Mouse (Mus musculus): Measurements from ENCODE around the gene Rnf4. TPM values are rescaled to one million over a fixed set of nuclear protein-coding genes. Genes with fewer than 3 reads are reported as not detected.

The Rnf4 gene
- total and polyA plus RNA-seq, 3 experiments: 150 to 184 TPM; not detected in 1

DNA sequence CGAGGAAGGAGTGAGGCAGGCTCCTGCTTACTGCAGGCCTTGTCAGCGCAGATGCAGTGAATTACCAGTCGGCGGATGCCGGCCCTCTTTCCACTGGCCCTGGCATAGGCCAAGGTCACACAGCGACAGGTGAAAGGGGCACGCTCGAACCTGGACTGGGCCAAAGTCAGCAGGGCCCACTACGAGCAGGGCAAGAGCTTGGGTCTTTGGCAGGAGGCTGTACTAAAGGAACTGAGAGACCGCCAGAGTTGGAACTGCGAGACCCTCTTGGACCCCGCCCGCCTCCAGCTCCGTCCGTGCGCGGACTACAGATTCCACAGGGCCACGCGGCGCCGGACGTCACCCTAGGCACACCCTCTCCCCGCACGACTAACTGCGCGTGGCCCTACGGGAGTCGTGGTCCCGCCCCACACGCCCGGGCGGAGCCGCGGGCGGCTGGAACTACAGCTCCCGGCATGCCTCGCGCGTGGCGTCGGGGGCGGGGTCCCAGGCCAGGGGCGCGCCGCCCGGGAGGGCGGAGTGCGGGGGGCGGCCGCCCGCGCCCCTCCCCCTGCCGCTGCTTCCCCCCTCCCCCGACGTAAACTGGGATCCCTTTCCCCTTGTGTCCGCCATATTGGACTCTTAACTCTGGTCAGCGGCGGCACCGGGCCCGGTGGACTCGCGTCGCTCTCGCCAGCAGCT, 33.4 kb downstream of the Rnf4 start, which contains the start of gene Fam193a (continued):
- peak; percentile 45; the same call in 1 of the 2 replicates for TF ChIP-seq CHD2 (IDR thresholded peaks at IDR 0.05; ENCODE audit: low read length)
- peak; percentile 77 for TF ChIP-seq ELF1 (IDR thresholded peaks at IDR 0.05; ENCODE audit: low read depth, low read length)
- peak; percentile 75 for TF ChIP-seq SIN3A (IDR thresholded peaks at IDR 0.05; ENCODE audit: low read length)
- peak; percentile 97 for TF ChIP-seq KAT2A (conservative IDR thresholded peaks at IDR 0.05; ENCODE audit: low read depth, low read length)
- TF ChIP-seq MXI1 (IDR thresholded peaks at IDR 0.05; ENCODE audit: low read depth, low read length): peak; percentile 91
- no peak for TF ChIP-seq EP300 (IDR thresholded peaks at IDR 0.05; ENCODE audit: low read depth in 1 of 2, low read length in 2 of 2)
- peak; percentile 41; the same call in 1 of the 2 replicates for TF ChIP-seq TBP (IDR thresholded peaks at IDR 0.05; ENCODE audit: low read depth, low read length)
- no peak for TF ChIP-seq TAL1 (IDR thresholded peaks at IDR 0.05; ENCODE audit: low read length)
- TF ChIP-seq CHD1 (IDR thresholded peaks at IDR 0.05; ENCODE audit: low read depth, low read length): no peak
- TF ChIP-seq RAD21 (IDR thresholded peaks at IDR 0.05; ENCODE audit: low read depth, low read length): no peak
- TF ChIP-seq HCFC1 (IDR thresholded peaks at IDR 0.05; ENCODE audit: low read depth, low read length): peak; percentile 95
- TF ChIP-seq ZC3H11A (IDR thresholded peaks at IDR 0.05; ENCODE audit: low read depth, low read length): no peak
- 0 out of 2 replicates have a peak, but pooled peaks have one; percentile 39 for TF ChIP-seq ETS1 (IDR thresholded peaks at IDR 0.05; ENCODE audit: low read depth, low read length)

DNA sequence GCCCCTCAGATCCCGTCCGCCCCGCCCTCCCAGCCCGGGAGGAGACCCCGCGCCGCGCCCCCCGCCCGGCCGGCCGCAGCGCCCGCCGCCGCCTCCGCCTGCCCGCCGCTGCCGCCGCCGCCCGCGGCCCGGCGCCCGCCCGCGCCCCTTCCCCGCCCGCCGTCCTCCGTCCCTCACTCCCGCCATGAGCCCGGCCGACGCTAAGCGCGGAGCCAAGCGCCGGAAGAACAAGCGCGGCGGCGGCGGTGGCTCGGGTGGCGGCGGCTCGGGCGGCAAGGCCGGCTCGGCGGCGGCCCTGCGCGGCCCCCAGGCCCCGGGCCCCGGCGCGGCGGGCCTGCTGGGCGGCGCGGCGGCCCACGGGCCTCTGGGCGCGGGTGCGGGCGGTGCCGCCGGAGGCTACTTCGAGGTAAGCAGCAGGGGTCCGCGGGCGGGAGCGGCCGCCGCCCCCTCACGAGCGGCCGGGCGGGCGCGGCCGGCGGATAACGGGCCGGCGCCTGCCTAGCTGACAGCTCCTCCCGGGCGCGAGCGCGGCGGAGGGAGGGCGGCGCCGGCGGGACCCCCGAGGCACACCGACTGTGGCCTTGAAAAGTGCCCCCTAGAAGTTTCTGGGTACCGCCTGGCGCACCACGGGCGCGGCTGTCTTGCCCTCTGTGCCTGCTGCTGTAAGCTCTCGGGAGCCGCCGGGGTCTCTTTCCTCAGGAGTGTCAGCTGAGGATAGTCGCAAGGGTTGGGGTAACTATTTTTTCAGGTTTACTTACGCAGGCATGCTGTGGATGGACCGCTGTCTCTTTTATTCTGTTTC, 34.1 kb downstream of the Rnf4 start:
- peak overlapping the region; percentile 36; the same call in 1 of the 2 replicates for H3K27ac ChIP-seq (ENCODE audit: control insufficient read depth, low read depth, low read length)
- peaks cover 11 to 17% of the 10 kb centered on the region in 2 experiments for H3K4me1 ChIP-seq (ENCODE audit: control insufficient read depth in 1 of 2, insufficient read depth in 2 of 2, low read length in 2 of 2)
- no peaks in the 10 kb centered on the region for H3K9me3 ChIP-seq (replicated peaks; ENCODE audit: insufficient read depth, low read length)
- H3K4me3 ChIP-seq (ENCODE audit: control insufficient read depth in 1 of 2, insufficient read depth in 1 of 2, low read depth in 2 of 2, low read length in 2 of 2): peak overlapping the region; percentile 88 to 98
- peak; percentile 69 for DNase-seq (ENCODE audit: low read depth, low spot score)
- no peaks in the 10 kb centered on the region for H3K27me3 ChIP-seq (ENCODE audit: control insufficient read depth in 1 of 2, insufficient read depth in 2 of 2, low read length in 2 of 2)
- H3K79me2 ChIP-seq (ENCODE audit: control insufficient read depth, insufficient read depth, low read length, poor library complexity): peaks cover 48% of the 10 kb centered on the region
- peak overlapping the region; percentile 87 for H3K9ac ChIP-seq (ENCODE audit: control insufficient read depth, low read depth, low read length, poor library complexity, severe bottlenecking)
- peaks cover 3 to 28% of the 10 kb centered on the region in 2 experiments; a peak in 3 of 4 replicates for H3K36me3 ChIP-seq (ENCODE audit: control insufficient read depth in 1 of 2, insufficient read depth in 2 of 2, low read length in 2 of 2)
- TF ChIP-seq CTCF (IDR thresholded peaks at IDR 0.05 in 2 of 3, conservative IDR thresholded peaks at IDR 0.05 in 1 of 3; ENCODE audit: control insufficient read depth in 1 of 3, insufficient read depth in 1 of 3, low read depth in 2 of 3, low read length in 3 of 3, poor library complexity in 1 of 3, severe bottlenecking in 1 of 3) (no peak), HCFC1 (IDR thresholded peaks at IDR 0.05; ENCODE audit: low read depth, low read length) (peak; percentile 14; the same call in 1 of the 2 replicates), USF1 (IDR thresholded peaks at IDR 0.05; ENCODE audit: low read depth, low read length) (no peak), TAL1 (IDR thresholded peaks at IDR 0.05; ENCODE audit: low read length) (no peak), NELFE (IDR thresholded peaks at IDR 0.05; ENCODE audit: low read depth, low read length) (no peak), JUND (IDR thresholded peaks at IDR 0.05; ENCODE audit: low read depth, low read length) (no peak), ZNF384 (IDR thresholded peaks at IDR 0.05; ENCODE audit: low read depth, low read length) (no peak), SIN3A (IDR thresholded peaks at IDR 0.05; ENCODE audit: low read length) (peak; percentile 74), POLR2A (IDR thresholded peaks at IDR 0.05; ENCODE audit: control insufficient read depth in 1 of 2, insufficient read depth in 1 of 2, low read depth in 1 of 2, low read length in 2 of 2, poor library complexity in 1 of 2) (0 out of 4 replicates have a peak, but pooled peaks of 1 of the 2 experiments have one; percentile 34), MXI1 (IDR thresholded peaks at IDR 0.05; ENCODE audit: low read depth, low read length) (peak; percentile 42; the same call in 1 of the 2 replicates), ZC3H11A (IDR thresholded peaks at IDR 0.05; ENCODE audit: low read depth, low read length) (no peak), GATA1 (IDR thresholded peaks at IDR 0.05; ENCODE audit: low read depth, low read length) (no peak), MYC (IDR thresholded peaks at IDR 0.05; ENCODE audit: low read depth, low read length) (no peak), NRF1 (IDR thresholded peaks at IDR 0.05; ENCODE audit: insufficient read depth, low read depth, low read length, poor library complexity, severe bottlenecking) (no peak), TBP (IDR thresholded peaks at IDR 0.05; ENCODE audit: low read depth, low read length) (no peak), UBTF (IDR thresholded peaks at IDR 0.05; ENCODE audit: borderline replicate concordance, insufficient read depth, low read depth, low read length) (peak; percentile 69; the same call in 1 of the 2 replicates), POLR2AphosphoS5 (IDR thresholded peaks at IDR 0.05; ENCODE audit: borderline replicate concordance, low read depth, low read length) (no peak), USF2 (IDR thresholded peaks at IDR 0.05; ENCODE audit: borderline replicate concordance in 1 of 2, insufficient read depth in 1 of 2, low read depth in 1 of 2, low read length in 2 of 2) (no peak), RCOR1 (IDR thresholded peaks at IDR 0.05; ENCODE audit: low read depth, low read length) (no peak), TCF12 (IDR thresholded peaks at IDR 0.05; ENCODE audit: low read depth, low read length) (0 out of 2 replicates have a peak, but pooled peaks have one; percentile 14), SMC3 (IDR thresholded peaks at IDR 0.05; ENCODE audit: low read depth, low read length) (no peak), MYB (IDR thresholded peaks at IDR 0.05; ENCODE audit: low read depth, low read length) (no peak), POLR2AphosphoS2 (IDR thresholded peaks at IDR 0.05; ENCODE audit: low read length) (no peak), CHD1 (IDR thresholded peaks at IDR 0.05; ENCODE audit: low read depth, low read length) (no peak), BHLHE40 (IDR thresholded peaks at IDR 0.05; ENCODE audit: borderline replicate concordance, low read depth, low read length) (no peak)
